Mouse (Mus musculus) CD4-positive helper T cell, adult 2 months (primary cell): ENCODE measurements around the gene AI854703.
"Not testable (repeated sequence)": the region's sequence is repeated elsewhere in the genome, so short reads cannot be mapped to it uniquely, and the experiment has no call there.

Source experiments
- DNase-seq: peaks from one replicate; pipeline ENCODE4 v3.0.0-alpha.2; 2012; ENCODE audit warnings: low read depth, missing footprints, low spot score

AI854703 gene

GRCm38 (mm10) chr6:48613464-48613863 lies 13.1 kb upstream of the AI854703 start:
- DNase-seq: no peak

DNA sequence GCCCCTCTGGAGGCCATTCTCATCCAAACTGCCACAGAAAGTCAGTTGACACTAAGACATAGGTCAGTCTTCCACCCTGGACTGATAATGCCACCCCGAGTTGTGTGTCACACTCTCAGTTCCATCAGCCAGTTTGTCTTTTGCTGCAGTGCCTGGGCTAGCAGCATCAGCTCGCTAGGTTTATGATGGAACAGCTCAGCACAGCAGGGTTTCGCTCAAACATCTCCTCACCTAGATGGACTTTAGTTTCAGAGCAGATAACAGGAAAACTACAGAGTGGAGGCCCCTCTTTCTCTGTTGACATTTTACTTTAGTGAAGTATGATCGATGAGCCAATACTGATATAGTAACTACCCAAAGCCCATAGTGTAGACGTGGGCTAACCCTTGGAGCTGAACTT lies 11.8 kb upstream of the AI854703 start:
- no peak for DNase-seq

DNA sequence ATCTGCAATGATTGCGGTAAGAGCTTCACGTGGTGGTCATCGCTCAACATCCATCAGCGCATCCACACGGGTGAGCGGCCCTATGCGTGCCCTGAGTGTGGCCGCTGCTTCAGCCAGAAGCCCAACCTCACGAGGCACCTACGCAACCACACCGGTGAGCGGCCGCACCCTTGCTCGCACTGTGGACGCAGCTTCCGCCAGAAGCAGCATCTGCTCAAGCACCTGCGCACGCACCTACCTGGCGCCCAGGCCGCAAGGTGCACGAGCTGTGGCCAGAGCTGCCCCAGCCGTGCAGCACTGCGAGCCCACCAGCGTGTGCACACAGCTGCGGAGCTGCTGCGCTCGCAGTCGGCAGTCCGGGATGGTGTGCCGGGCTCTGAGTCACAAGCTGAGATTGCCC lies 6.5 kb upstream of the AI854703 start:
- DNase-seq: no peak

DNA sequence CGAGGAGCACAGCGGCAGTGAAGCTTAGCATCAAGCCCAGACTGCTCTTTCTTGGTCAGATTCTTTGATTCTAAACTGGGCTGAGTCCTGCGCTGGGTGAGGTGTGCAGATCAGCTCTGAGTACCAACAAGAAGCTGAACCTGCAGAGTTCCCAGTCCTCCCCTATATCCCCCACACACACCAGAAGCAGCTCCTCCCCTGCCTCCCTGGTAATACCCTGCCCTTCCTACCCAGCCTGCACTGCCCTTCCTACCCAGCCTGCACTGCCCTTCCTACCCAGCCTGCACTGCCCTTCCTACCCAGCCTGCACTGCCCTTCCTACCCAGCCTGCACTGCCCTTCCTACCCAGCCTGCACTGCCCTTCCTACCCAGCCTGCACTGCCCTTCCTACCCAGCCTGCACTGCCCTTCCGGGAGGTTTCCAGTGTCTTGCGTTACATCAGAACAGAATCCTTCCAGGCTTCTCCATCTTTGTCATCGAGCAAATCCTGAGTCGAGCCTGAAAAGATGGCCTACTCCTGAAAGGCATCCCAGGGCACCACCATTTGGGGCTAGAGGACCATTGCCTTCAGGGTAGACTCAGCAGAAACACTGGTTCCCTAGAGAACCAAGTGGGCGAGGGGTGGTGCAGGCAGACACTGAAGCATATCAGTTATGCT lies 4.2 kb upstream of the AI854703 start:
- not testable (repeated sequence) for DNase-seq

DNA sequence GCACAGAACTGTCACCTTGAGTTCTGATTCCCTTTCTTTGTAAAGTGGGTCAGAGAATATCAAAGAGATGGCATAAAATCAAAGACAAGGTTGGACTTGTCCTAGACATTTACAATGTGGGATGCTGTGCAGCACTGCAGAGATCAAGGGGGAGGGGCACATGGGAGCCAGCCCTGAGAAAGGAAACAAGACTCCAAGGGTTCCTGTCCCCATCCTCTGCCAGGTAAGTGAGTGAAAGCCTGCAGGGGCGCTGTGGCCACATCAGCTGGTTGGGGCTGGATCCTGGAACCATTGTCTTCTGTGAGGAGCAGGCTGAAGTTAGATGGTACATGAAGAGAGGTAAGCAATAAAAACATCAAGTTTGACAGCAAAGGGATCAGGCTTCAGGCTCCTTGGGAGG lies 3.1 kb upstream of the AI854703 start:
- DNase-seq: no peak

DNA sequence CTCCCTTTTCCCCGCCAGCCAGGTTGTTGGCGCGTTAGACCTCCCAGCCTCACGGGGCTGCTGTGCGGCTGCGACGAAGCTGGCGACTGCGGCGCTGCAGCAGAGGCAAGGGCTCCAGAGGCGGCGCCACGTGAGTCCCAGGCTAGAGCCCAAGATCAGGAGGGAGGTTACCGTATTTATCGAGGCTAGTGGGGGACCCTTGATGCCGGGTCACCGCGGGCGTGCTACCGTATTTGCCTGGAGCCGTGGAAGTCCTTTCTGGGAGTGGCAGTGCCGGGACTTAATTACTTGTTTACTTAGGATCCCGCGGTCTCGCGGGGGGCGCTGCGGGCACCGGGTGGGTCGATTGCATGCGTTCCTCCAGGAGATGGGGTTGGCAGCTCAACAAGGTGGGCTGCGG lies 420 bp downstream of the AI854703 start:
- peak; percentile 54 for DNase-seq

DNA sequence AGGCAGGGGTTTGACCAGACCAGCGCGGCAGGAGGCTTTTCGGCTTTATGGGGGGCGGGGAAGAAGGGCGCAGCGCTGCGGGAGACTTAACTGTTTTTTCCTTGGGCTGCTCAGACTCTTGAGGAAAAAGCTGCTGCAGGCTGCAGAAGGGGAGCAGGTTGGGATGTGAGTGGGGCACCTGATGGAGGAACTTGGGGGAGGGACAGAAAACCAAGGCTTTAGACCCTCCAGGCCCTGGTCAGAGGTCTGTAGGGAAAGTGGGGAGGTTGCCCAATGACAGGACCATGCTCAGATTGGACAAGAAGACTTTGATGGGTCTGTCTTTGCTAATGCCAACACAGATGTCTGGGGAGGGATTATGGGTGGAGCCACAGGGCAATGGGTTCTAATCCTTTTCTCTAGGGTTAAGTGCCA lies 954 bp downstream of the AI854703 start:
- no peak for DNase-seq

DNA sequence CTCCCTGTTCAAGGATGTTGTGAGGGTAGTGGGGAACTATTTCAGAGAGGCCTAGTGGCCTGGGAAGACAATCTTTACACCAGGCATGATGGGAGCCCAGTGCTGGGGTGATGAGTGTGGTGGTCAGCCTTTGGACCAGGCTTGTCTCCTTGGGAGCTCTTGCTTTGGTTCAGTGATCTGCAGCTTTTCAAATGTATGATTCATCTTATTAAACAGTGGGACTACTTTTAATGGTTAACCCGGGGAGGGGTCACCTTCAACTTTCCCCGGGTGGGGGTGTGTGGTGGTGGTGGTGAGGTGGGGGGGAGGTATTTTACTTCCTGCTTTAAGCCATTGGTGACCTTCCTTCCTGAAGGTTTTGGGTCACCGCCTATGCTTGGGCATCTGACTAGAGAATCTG lies 1.8 kb downstream of the AI854703 start:
- DNase-seq: no peak

DNA sequence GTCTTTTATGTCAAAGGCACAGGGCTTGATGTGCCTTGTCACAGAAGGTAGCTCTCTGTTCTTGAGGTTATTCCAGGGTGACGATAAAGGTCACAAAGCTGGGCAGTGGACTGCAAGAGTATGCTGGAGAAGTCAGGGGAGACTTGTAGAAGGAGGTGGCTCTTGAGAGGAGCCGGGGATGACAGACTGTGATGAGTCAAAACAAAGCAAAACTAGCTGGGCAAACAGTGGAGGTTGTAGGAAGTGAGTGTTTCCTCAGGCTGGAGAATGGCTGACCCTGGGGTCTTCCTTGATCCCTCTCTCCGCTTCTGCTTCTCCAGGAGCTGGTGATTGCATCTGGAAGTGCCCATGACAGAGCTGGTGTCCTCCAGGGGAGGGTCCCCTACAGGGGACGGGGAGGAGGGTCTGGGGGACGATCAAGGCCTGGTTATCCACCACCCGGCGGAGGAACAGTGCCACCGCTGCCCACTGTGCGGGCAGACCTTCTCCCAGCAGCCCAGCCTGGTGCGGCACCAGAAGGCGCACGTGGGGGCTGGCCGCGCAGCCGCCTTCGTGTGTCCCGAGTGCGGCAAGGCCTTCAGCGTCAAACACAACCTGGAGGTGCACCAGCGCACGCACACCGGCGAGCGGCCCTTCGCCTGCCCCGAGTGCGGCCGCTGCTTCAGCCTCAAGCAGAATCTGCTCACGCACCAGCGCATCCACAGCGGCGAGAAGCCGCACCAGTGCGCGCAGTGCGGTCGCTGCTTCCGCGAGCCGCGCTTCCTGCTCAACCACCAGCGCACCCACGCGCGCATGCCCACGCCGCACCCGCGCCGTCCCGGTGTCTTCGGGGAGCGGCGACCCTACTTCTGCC lies 2.5 kb downstream of the AI854703 start:
- peak; percentile 74 for DNase-seq

DNA sequence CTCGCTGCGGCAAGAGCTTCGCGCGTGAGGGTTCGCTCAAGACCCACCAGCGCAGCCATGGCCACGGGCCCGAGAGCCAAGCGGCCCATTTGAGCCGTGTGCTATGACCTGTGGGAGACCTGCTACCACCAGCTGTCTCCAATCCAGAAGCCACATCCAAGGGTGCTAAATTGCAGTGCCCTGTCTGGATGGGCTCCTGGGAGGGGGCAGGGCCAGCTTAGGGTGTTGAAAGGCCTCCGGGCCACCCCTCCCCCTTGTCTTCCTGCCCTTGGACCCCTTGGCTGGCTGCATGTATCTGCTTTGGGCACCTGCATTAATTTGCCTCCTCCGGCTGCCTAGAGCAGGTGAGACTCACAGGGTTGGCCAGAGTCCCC lies 3.1 kb downstream of the AI854703 start:
- DNase-seq: no peak

DNA sequence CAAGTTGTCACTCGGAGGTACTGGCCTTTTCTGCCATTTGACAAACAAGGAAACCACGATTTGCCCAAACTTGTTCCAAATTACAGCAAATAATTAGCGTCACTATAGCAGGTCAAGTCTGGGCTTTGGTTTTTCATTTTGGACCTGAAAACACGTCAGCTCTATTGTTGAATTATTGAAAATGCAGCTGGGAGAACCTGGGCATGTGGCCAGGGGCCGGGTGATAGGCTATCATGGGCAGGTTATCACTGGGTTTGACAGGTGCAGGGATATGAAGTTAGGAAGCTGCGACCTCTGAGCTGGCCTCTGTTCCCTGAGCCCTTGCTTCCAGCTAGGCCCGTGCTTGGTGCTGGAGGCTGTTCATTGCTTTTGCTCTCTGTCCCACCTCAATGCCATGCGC lies 4.3 kb downstream of the AI854703 start:
- no peak for DNase-seq

- no peak for DNase-seq
These were observed 8.5 kb downstream of the AI854703 start for GRCm38 (mm10) chr6:48635105-48635504.

- DNase-seq: no peak
These were observed 10.0 kb downstream of the AI854703 start for GRCm38 (mm10) chr6:48636515-48636914.

DNA sequence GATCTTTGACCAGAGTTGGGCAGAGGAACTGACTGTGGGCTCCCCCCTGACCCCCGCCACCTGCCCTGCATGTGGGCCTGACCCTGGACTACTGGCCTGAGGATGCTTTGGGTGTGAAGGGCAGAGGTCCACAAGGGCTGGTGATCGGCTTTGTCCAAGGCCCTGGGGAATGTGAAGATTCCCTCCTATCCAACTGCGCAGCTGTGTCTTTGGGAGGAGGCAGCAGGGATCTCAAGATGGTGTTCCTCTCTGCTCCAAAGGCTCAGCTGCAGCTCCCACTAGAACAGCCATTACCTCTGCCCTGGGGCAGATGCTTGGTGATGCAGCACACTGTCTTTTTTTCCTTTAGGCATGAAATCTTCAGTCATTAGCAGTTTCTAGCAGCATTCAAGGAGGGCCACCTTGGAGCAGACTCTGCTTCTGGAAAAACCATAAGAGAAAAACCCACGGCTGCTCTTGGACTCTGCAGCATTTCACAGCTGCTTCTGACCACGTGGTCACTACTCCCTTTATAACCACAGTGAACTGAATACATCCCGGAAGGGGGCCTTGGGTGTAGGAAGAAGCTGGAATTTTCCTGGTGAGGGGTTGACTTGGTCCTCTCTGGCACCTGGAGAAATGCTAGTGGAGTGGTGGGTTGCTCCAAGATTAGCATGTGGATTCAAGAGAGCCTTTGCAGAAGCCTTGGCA lies 11.4 kb downstream of the AI854703 start:
- no peak for DNase-seq

GRCm38 (mm10) chr6:48638553-48638952 lies 12.0 kb downstream of the AI854703 start:
- no peak for DNase-seq

- DNase-seq: no peak
These were observed 14.8 kb downstream of the AI854703 start for GRCm38 (mm10) chr6:48641391-48641790.

GRCm38 (mm10) chr6:48642764-48643292 lies 16.3 kb downstream of the AI854703 start:
- DNase-seq: peak; percentile 80

GRCm38 (mm10) chr6:48645660-48646308 lies 19.2 kb downstream of the AI854703 start:
- DNase-seq: peak; percentile 85

DNA sequence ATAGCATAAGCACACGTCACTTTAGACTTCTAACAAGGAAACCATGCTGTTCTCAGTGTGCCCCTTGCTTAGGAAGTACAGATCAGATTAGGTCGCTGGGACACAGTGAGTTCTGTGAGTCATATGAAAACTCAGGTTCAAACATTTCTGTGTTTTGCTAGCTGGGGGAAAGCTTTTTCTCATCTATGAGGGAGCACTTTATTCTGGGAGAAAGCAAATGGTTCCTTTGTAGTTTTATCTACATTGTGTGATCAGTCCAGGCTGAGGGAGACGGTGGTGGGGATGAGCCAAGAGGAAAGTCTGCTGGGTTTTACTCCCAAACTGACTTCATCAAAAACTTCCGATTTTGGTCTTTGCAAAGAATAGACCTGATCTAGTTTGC lies 19.7 kb downstream of the AI854703 start:
- DNase-seq: peak; percentile 44

DNA sequence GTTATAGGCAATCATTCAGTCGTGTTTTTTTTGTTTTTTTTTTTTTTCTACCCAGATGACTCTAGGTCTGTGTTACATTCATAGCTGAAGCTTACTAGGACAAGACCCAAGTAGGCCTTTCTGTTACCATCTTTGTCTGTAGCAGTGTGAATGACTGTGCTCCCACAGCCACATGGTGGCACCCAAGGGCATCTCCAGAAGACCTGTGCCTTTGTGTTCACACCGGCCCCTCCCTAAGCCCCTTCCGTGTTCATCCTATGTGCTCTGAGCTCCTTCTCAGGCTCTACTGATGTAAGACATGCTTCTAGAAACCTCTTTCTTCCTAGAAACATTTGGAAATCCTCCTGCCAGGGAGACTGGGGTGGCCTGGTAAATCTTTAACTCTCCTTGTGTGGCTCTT lies 20.4 kb downstream of the AI854703 start, which contains the start of gene Gimap8:
TSS of gene Gimap8 (plus strand) at position 240 of the 400 bp plus-strand sequence.
- peak; percentile 91 for DNase-seq

DNA sequence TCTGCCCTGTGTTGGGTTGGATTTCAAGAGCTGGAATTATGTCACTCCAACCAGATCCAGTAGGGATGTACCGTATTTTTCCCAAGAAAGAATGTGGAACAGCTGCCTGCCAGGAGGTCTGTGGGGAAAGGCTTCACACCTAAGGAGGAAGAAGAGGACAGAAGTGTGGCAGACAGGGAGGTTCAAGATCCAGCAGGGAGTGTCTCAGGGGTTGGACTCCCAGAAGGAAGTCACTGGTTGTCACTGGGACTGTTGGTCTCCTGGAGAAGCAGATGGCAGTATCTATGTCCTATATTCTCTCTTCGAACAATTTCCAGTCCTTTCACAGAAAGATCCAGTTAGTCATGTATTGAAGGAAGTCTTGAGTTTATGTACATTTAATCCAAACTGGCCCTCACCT lies 21.0 kb downstream of the AI854703 start:
- DNase-seq: no peak

DNA sequence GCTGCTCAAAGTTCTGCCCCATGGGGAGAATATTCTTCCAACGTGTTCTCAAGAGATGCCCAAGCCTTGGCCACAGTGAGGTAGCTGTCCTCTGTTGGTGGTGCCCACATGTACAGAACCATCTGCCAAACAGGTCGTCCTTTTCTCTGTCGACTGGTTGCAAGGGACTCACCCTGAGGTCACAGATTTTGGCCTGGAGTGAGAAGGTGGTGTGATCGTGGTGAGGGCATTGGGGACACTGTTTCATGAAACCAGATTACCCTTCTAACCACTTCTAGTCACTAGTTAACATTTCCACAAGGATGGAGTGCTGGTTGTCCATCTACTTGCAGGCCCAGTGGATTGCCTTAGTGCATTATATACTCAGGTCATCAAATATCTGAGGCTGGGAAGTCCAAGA lies 22.2 kb downstream of the AI854703 start:
- no peak for DNase-seq
